Mouse (Mus musculus): ENCODE measurements around the gene Oasl1. TPM values are rescaled to one million over a fixed set of nuclear protein-coding genes. Genes with fewer than 3 reads are reported as not detected.
"Not testable (repeated sequence)": the region's sequence is repeated elsewhere in the genome, so short reads cannot be mapped to it uniquely, and the experiment has no call there.

Oasl1 gene
- polyA plus RNA-seq (2015; fragmentation: Nextera tagmentation; extraction: Ambion mirVana), result 0.40 and 0.68 TPM in 2 replicates

DNA sequence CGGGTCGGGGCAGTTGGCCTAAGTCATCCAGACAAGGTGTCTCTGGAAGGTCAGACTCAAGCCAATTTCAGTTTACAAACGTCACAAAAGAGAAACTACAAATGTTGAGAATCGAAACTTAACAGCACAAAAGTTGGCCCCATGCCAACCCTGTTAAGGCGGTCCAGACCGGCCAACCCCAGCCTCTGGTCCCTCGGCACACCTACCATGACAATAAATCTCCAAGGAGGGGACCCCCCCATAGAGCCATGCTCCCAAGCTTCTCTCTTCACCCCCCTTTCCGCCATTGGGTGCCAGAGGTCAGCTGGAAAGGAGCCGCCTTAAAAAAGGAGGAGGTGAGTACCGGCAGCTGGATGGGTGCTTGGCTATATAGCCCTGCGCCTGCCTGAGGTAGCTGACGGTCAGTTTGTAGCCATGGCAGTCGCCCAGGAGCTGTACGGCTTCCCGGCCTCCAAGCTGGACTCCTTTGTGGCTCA is at the start of gene Oasl1:
TSS of gene Oasl1 (plus strand) at position 243 of the 476 bp plus-strand sequence.
- Histone ChIP-seq H3K4me2 (peak within 1 kb of the TSS; percentile 20; the same call in 1 of the 2 replicates), H3K27ac (no peak within 1 kb of the TSS), H3K9ac (no peak within 1 kb of the TSS), H3K9me3 (no peaks in the 10 kb centered on the region), H3K4me3 (no peak within 1 kb of the TSS), H3K4me1 (peaks cover 4% of the 10 kb centered on the region), H3K36me3 (replicated peaks) (no peaks in the 10 kb centered on the region), H3K27me3 (replicated peaks) (no peaks in the 10 kb centered on the region)
- no peak for ATAC-seq (replicated peaks)
- 44% methylated on average over 15 of the region's 15 CpGs for WGBS

DNA sequence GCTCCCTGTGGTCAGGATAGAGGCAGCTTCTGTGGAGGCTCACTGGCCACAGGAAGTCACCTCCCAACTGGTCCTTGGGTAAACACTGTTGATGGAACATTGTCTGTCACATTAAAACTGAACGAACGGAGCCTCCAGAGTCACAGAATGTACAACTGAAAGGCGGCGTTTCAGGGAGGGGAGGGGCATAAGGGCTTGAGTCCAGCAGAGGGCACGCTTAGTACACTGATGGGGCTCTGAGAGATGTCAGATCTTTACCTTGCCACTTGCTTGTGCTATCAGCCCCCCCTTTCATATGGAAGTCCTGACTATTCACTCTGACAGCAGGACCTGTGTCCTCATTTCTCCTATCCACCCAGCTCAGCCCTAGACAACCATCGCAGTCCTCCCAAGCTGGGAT is 47.2 kb upstream of the Oasl1 start:
- ATAC-seq (replicated peaks), result no peak
- Histone ChIP-seq H3K27ac (no peak overlapping the region), H3K4me1 (no peaks in the 10 kb centered on the region), H3K4me3 (no peak overlapping the region), H3K27me3 (replicated peaks) (no peaks in the 10 kb centered on the region), H3K9ac (no peak overlapping the region), H3K4me2 (no peak overlapping the region), H3K36me3 (replicated peaks) (no peaks in the 10 kb centered on the region), H3K9me3 (no peaks in the 10 kb centered on the region)
- WGBS, result 59% methylated on average over 6 of the region's 6 CpGs

DNA sequence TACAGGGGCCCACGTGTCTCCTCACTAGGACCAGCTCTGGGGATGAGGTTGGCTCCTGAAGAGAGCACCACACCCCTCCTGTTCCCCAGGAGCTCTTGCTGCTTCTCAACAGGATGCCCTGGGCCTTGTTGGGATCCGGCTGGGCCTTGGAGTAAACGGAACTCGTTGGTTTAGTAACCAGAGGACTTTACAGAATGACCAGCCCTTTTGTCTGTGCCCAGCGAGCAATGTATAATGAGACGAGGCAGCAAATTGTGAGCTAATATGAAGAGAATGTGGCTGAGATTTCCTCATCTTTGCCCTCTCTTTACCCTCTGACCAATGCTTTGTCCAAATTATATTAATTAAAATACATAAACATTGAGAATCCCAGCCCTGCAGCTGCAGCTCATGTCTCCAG is 46.7 kb upstream of the Oasl1 start:
- WGBS, result 31% methylated on average over 6 of the region's 6 CpGs
- no peaks in the 10 kb centered on the region for H3K27me3 ChIP-seq (replicated peaks)

DNA sequence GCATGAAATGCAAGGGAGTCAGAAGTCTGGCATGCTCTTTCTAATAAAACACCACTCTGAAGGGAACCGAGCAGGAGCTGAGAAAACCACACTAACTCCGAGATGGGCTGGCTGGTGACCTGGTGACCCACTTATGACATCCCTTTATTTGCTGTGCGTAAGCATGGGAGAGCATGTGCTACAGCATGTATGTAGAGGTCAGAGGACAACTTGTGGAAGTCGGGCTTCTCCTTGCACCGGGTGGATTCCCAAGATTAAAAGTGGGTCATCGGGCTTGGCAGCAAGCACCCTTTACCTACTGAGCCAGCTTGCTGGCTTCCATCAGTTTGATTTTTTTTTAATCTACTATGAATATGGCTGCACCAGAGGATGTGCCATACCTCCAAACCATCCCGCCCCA is 45.6 kb upstream of the Oasl1 start:
- H3K27ac ChIP-seq, result no peak overlapping the region
- no peaks in the 10 kb centered on the region for H3K36me3 ChIP-seq (replicated peaks)
- no peaks in the 10 kb centered on the region for H3K9me3 ChIP-seq
- H3K27me3 ChIP-seq (replicated peaks), result no peaks in the 10 kb centered on the region
- 69% methylated on average over 7 of the region's 7 CpGs for WGBS
- H3K9ac ChIP-seq, result no peak overlapping the region
- H3K4me1 ChIP-seq, result no peaks in the 10 kb centered on the region
- H3K4me3 ChIP-seq, result no peak overlapping the region
- no peak overlapping the region for H3K4me2 ChIP-seq
- ATAC-seq (replicated peaks), result no peak

More for the DNA sequence above, 46.7 kb upstream of the Oasl1 start:
- Histone ChIP-seq H3K4me2 (no peak overlapping the region), H3K4me1 (no peaks in the 10 kb centered on the region), H3K27ac (no peak overlapping the region), H3K9me3 (no peaks in the 10 kb centered on the region), H3K36me3 (replicated peaks) (no peaks in the 10 kb centered on the region), H3K9ac (no peak overlapping the region), H3K4me3 (no peak overlapping the region)
- ATAC-seq (replicated peaks), result no peak

DNA sequence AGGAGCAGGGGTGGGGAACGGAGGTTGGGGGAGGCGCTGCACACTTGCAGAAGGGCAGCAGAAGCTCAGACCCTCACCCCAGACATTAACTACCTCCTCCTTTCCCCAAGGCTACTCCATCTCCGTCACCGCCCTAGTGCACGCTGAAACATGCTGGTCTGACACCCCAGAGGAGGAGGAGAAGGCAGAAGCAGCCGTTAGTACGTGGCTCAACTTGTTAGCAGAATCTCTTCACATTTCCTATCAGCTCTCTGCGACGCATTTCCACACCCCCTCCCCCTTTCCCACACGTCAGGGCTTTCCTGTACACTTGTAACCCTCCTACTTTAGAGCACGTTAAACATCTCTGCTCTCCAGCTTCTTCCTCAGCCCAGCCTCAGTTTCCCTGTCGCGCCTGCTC is 43.6 kb upstream of the Oasl1 start:
- no peak overlapping the region for H3K27ac ChIP-seq
- no peaks in the 10 kb centered on the region for H3K27me3 ChIP-seq (replicated peaks)
- no peak overlapping the region for H3K9ac ChIP-seq
- H3K4me3 ChIP-seq, result no peak overlapping the region
- no peaks in the 10 kb centered on the region for H3K9me3 ChIP-seq
- ATAC-seq (replicated peaks), result no peak
- no peaks in the 10 kb centered on the region for H3K4me1 ChIP-seq
- no peaks in the 10 kb centered on the region for H3K36me3 ChIP-seq (replicated peaks)
- 74% methylated on average over 13 of the region's 13 CpGs for WGBS
- H3K4me2 ChIP-seq, result no peak overlapping the region

DNA sequence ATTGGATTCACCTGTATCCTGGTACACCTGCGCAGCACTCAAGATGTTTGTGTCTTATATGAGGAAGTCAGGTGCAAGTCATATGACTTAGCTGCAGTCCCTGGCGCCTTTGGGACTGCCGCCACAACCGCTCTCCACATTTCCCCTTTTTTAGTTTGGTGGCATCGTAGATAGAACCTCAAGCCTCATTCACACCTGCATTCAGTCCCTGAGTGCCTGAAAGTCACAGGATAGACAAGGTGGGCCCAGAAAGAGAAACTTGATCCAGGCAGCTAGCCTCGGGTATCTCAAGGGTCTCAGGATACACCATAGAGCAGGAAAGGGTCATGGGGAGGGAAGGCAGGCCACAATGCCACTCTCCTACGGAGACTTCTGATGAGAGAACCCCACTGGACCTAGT is 40.7 kb upstream of the Oasl1 start:
- not testable (repeated sequence) for H3K27me3 ChIP-seq (replicated peaks); ATAC-seq (replicated peaks)

DNA sequence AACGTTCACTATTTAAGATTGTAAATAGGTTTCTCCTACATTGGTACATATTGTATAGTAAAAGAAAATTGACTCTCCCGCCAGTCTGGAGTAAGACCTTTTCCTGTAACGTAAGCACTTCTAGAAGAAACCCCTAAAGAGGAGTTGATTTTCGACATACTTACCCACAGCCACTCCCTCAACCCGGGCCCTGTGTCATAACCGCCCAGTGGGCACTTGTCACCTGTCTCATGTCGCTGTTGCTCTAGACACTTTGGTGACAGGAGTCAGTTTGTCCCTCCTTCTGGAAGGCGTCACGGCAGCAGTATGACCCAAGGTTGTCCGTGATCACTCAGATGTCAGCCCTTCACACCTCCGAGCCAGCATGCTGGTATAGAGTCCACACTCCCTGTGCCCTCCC is 40.0 kb upstream of the Oasl1 start:
- H3K4me3 ChIP-seq, result no peak overlapping the region
- H3K36me3 ChIP-seq (replicated peaks), result no peaks in the 10 kb centered on the region
- no peak overlapping the region for H3K9ac ChIP-seq
- no peak for ATAC-seq (replicated peaks)
- no peaks in the 10 kb centered on the region for H3K27me3 ChIP-seq (replicated peaks)
- no peak overlapping the region for H3K4me2 ChIP-seq
- H3K4me1 ChIP-seq, result no peaks in the 10 kb centered on the region
- H3K27ac ChIP-seq, result no peak overlapping the region
- H3K9me3 ChIP-seq, result no peaks in the 10 kb centered on the region
- 95% methylated on average over 11 of the region's 11 CpGs for WGBS

More for the DNA sequence above, 40.7 kb upstream of the Oasl1 start:
- not testable (repeated sequence) for H3K27ac ChIP-seq; H3K4me3 ChIP-seq; H3K9ac ChIP-seq; H3K4me2 ChIP-seq; H3K4me1 ChIP-seq; H3K9me3 ChIP-seq; H3K36me3 ChIP-seq (replicated peaks)
- 87% methylated on average over 6 of the region's 7 CpGs for WGBS

DNA sequence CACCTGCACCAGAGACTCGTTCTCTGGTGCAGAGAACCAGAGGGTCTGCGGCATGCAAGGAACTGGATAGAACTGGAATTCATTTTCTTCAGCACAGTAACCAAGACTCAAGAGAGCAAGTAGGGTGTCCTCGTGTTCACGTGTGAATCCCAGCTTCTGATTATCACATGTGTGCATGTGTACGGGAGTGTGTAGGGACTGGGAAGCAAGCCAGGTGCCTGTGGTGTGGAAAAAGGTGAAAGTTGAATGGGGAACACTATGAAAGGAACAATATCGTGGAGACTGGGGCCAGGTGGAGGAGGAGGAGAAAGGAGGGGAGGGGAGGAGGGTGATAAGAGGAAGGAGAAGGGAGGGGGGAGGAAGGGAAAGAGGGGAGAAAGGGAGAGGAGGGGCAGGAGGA is 36.2 kb upstream of the Oasl1 start:
- ATAC-seq (replicated peaks), result no peak
- 82% methylated on average over 6 of the region's 6 CpGs for WGBS

DNA sequence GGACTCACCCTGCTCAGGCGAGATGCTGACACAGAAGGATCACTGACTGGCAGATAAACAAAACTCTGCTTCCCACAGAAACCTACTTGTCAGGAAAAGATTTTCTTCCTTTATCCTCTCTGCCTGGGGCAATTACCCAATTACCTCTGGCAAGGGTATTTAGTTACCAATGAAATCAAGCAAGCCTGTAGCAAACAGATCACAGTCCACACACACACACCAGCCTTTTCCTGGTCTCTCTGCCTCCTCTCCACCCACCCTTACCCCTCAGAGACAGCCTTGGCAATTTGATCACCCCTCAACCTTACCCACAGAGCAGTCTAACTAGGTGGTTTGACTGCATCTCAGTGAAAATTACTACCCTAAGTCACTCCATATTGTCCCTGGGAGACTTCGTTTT is 34.0 kb upstream of the Oasl1 start:
- Histone ChIP-seq H3K36me3 (replicated peaks) (no peaks in the 10 kb centered on the region), H3K4me1 (no peaks in the 10 kb centered on the region), H3K4me3 (no peak overlapping the region), H3K9ac (no peak overlapping the region), H3K9me3 (no peaks in the 10 kb centered on the region), H3K4me2 (no peak overlapping the region), H3K27ac (no peak overlapping the region), H3K27me3 (replicated peaks) (no peaks in the 10 kb centered on the region)
- WGBS, result 85% methylated on average over 2 of the region's 2 CpGs
- no peak for ATAC-seq (replicated peaks)

More for the DNA sequence above, 36.2 kb upstream of the Oasl1 start:
- H3K36me3 ChIP-seq (replicated peaks), result no peaks in the 10 kb centered on the region
- no peaks in the 10 kb centered on the region for H3K27me3 ChIP-seq (replicated peaks)
- no peak overlapping the region for H3K4me3 ChIP-seq
- H3K9me3 ChIP-seq, result no peaks in the 10 kb centered on the region
- H3K27ac ChIP-seq, result no peak overlapping the region
- no peaks in the 10 kb centered on the region for H3K4me1 ChIP-seq
- no peak overlapping the region for H3K9ac ChIP-seq
- no peak overlapping the region for H3K4me2 ChIP-seq

DNA sequence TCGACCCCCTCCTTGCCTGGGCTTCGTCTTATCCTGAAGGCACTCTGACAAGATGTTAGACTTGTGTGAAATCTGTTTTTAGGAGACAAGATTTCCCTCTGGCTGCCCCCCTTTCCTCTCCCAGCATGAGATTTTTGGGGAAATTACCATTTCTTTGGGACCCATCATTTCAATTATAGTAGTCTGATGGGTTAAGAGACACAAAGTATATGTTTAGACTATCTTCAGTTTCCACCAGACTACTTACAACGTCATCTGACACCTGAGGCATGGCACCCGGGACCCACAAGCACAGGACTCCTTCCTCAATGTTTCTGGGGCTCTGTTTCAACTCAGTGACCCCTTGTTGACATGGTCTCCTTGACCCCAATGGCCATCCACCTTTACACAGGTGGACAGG is 27.5 kb upstream of the Oasl1 start:
- Histone ChIP-seq H3K4me3 (no peak overlapping the region), H3K36me3 (replicated peaks) (no peaks in the 10 kb centered on the region), H3K27ac (no peak overlapping the region), H3K4me1 (no peaks in the 10 kb centered on the region), H3K9me3 (no peaks in the 10 kb centered on the region), H3K9ac (no peak overlapping the region), H3K27me3 (replicated peaks) (no peaks in the 10 kb centered on the region), H3K4me2 (no peak overlapping the region)
- 92% methylated on average over 4 of the region's 4 CpGs for WGBS
- ATAC-seq (replicated peaks), result no peak

DNA sequence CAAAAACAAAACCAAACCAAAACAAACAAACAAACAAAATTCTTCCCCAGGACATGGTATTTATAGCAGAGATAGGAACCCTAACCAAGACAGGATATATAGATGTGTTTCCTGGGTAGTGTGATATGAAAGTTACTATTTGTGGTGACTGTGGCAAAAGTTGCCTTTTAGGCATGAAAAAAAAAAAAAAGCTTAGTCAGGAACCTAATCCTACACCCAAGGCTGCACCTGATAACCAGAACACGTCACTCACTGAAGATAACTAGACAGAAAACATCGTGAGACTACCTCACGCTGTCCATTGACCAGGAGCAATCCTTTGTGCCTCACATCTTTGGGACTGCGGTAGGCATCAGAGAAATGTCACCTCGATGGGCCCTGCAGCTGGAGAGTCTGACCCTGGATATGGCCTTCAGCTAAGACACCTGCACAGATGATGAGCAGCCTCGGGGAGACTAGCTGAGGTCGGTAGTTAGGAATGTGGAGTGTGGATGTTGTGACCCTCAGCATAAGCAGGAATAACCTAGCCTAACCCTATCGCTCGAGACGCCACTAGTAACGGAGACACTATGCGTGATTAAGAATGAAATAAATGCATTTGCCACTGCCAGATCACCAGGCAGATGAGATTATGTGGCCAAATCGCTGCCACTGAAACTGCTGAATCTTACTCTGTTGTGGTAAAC is 26.2 kb upstream of the Oasl1 start, which contains the start of gene Oasl2:
TSS of gene Oasl2 (plus strand) at position 249 of the 686 bp plus-strand sequence.
- no peak for ATAC-seq (replicated peaks)
- Histone ChIP-seq H3K27me3 (replicated peaks) (no peaks in the 10 kb centered on the region), H3K4me1 (no peaks in the 10 kb centered on the region), H3K9ac (no peak within 1 kb of the TSS), H3K36me3 (replicated peaks) (no peaks in the 10 kb centered on the region), H3K4me3 (no peak within 1 kb of the TSS), H3K27ac (no peak within 1 kb of the TSS), H3K4me2 (0 out of 2 replicates have a peak within 1 kb of the TSS, but pooled peaks have one; percentile 4), H3K9me3 (no peaks in the 10 kb centered on the region)
- 61% methylated on average over 13 of the region's 13 CpGs for WGBS

DNA sequence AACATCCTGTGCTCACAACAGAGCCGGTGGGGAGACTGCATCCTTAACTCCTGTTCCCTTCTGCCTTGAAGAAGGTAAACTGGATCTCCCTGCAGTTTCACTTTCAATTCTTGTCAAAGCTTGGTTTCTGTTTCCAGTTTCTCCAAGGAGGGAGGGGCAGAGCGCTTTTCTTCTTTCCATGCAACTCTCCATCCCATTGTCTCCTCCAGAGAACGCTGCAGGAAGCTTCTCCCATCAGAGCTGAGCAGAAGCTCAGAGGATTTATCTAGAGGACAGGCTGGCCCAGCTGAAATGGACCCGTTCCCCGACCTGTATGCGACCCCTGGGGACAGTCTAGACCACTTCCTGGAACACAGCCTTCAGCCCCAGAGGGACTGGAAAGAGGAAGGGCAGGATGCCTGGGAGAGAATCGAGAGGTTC is 25.7 kb upstream of the Oasl1 start:
- Histone ChIP-seq H3K4me3 (no peak overlapping the region), H3K9me3 (no peaks in the 10 kb centered on the region), H3K27me3 (replicated peaks) (no peaks in the 10 kb centered on the region), H3K4me1 (no peaks in the 10 kb centered on the region), H3K27ac (no peak overlapping the region), H3K4me2 (0 out of 2 replicates have a peak overlapping the region, but pooled peaks have one; percentile 4), H3K36me3 (replicated peaks) (no peaks in the 10 kb centered on the region), H3K9ac (no peak overlapping the region)
- no peak for ATAC-seq (replicated peaks)
- 15% methylated on average over 7 of the region's 7 CpGs for WGBS

DNA sequence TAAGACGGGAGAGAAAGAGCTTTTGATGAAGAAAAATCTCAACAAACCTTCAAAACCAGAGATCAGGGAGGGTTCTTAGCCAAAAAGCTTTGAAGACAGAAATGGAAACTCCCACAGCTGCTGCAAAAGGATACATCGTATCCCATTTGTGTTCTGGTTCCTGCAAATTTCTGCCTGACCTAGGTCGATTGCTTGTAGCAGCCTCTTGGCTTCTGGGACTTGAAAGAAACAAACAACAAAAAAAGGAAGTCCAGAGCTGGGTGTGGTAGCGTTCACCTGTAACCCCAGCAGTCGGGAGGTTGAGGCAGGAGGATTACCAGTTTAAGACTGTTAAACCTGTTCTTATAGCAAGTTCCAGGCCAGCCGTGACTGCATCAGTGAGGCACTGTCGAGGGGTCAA is 24.2 kb upstream of the Oasl1 start:
- Histone ChIP-seq H3K36me3 (replicated peaks) (no peaks in the 10 kb centered on the region), H3K4me3 (no peak overlapping the region), H3K27me3 (replicated peaks) (no peaks in the 10 kb centered on the region), H3K9me3 (no peaks in the 10 kb centered on the region), H3K27ac (no peak overlapping the region), H3K4me2 (no peak overlapping the region), H3K4me1 (no peaks in the 10 kb centered on the region), H3K9ac (no peak overlapping the region)
- no peak for ATAC-seq (replicated peaks)
- WGBS, result 80% methylated on average over 7 of the region's 7 CpGs

Measured in midbrain, embryonic 15.5 days (tissue).